Mouse (Mus musculus): ENCODE data around the gene Uqcrq. TPM values are rescaled to one million over a fixed set of nuclear protein-coding genes. Genes with fewer than 3 reads are reported as not detected.

Uqcrq gene
- polyA plus RNA-seq, 1 experiment from 2014 or later, result 564 TPM

DNA sequence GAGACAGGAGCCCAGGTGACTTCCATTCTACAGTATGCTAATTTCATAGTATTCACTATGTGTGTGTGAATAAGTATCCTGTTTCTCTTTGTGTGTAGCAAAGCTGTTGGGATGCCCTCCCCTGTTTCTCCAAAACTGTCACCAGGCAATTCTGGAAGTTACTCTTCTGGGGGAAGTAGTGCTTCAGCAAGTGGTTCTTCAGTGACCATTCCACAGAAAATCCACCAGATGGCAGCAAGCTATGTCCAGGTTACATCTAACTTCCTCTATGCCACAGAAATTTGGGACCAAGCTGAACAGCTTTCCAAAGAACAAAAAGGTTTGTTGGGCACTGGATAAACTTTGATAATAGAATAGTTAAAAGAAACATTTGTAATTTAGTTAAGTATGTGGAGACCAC lies 18.9 kb downstream of the Uqcrq start:
- Histone ChIP-seq H3K4me2 (replicated peaks; ENCODE audit: low read depth, low read length) (no peak overlapping the region), H3K9ac (ENCODE audit: low read depth, low read length) (no peak overlapping the region), H3K27me3 (ENCODE audit: control insufficient read depth, insufficient read depth, low read length) (no peaks in the 10 kb centered on the region), H3K4me1 (replicated peaks; ENCODE audit: control insufficient read depth, insufficient read depth, low read length) (no peaks in the 10 kb centered on the region), H3K9me3 (ENCODE audit: control insufficient read depth, low read length) (no peaks in the 10 kb centered on the region), H3K27ac (ENCODE audit: low read depth, low read length) (no peak overlapping the region), H3K36me3 (ENCODE audit: control insufficient read depth, insufficient read depth, low read length) (peaks cover 20% of the 10 kb centered on the region), H3K4me3 (ENCODE audit: low read depth, low read length) (no peak overlapping the region)
- ATAC-seq (ENCODE audit: low FRiP score) (no peak), DNase-seq (ENCODE audit: low spot score) (peak; percentile 18)

DNA sequence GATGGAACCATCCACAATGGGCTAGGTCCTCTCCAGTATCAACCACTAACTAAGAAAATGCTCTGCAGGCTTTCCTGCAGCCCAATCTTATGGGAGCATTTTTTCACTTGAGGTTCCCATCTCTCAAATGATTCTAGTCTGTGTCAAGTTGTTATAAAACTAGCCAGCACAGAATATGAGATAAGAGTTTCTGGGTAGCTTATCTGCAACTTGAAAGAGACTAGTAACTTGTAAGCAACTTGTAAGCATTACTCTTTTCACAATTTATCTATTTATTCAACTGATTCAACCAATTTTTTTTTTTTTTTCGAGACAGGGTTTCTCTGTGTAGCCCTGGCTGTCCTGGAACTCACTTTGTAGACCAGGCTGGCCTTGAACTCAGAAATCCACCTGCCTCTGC lies 27.0 kb downstream of the Uqcrq start:
- H3K9ac ChIP-seq (ENCODE audit: low read depth, low read length), result no peak overlapping the region
- no peaks in the 10 kb centered on the region for H3K27me3 ChIP-seq (ENCODE audit: control insufficient read depth, insufficient read depth, low read length)
- ATAC-seq (ENCODE audit: low FRiP score) (no peak), DNase-seq (ENCODE audit: low spot score) (no peak)
- H3K36me3 ChIP-seq (ENCODE audit: control insufficient read depth, insufficient read depth, low read length), result peaks cover 14% of the 10 kb centered on the region
- 95% methylated on average over 1 of the region's 1 CpGs for WGBS
- no peak overlapping the region for H3K4me3 ChIP-seq (ENCODE audit: low read depth, low read length)
- no peaks in the 10 kb centered on the region for H3K4me1 ChIP-seq (replicated peaks; ENCODE audit: control insufficient read depth, insufficient read depth, low read length)
- no peak overlapping the region for H3K27ac ChIP-seq (ENCODE audit: low read depth, low read length)
- H3K9me3 ChIP-seq (ENCODE audit: control insufficient read depth, low read length), result no peaks in the 10 kb centered on the region
- H3K4me2 ChIP-seq (replicated peaks; ENCODE audit: low read depth, low read length), result no peak overlapping the region

DNA sequence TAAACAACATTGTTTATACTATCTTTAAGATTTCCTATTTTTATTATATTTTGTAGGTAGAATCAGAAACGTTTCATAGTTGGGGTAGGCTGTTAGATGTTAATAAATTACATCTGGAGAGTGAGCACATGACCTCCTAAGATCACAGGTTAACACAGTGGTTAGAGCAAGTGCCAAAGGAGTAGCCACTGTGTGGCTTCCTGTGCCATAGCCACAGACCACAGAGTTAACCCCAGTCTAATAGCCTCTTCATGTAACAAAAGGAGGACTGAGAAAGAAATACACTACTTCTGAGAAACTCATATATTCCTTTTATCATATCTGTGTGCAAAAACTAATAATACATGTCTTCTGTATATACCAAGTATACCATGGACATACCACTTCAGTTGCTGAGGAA lies 36.8 kb downstream of the Uqcrq start:
- no peaks in the 10 kb centered on the region for H3K9me3 ChIP-seq (ENCODE audit: control insufficient read depth, low read length)
- 88% methylated on average over 1 of the region's 1 CpGs for WGBS
- no peak for ATAC-seq (ENCODE audit: low FRiP score)
- no peak overlapping the region for H3K9ac ChIP-seq (ENCODE audit: low read depth, low read length)
- no peaks in the 10 kb centered on the region for H3K27me3 ChIP-seq (ENCODE audit: control insufficient read depth, insufficient read depth, low read length)
- H3K27ac ChIP-seq (ENCODE audit: low read depth, low read length), result no peak overlapping the region
- H3K4me2 ChIP-seq (replicated peaks; ENCODE audit: low read depth, low read length), result no peak overlapping the region
- H3K36me3 ChIP-seq (ENCODE audit: control insufficient read depth, insufficient read depth, low read length), result 0 out of 2 replicates have a peak, but pooled peaks cover 3% of the 10 kb centered on the region
- H3K4me1 ChIP-seq (replicated peaks; ENCODE audit: control insufficient read depth, insufficient read depth, low read length), result no peaks in the 10 kb centered on the region
- DNase-seq (ENCODE audit: low spot score), result no peak
- H3K4me3 ChIP-seq (ENCODE audit: low read depth, low read length), result no peak overlapping the region

DNA sequence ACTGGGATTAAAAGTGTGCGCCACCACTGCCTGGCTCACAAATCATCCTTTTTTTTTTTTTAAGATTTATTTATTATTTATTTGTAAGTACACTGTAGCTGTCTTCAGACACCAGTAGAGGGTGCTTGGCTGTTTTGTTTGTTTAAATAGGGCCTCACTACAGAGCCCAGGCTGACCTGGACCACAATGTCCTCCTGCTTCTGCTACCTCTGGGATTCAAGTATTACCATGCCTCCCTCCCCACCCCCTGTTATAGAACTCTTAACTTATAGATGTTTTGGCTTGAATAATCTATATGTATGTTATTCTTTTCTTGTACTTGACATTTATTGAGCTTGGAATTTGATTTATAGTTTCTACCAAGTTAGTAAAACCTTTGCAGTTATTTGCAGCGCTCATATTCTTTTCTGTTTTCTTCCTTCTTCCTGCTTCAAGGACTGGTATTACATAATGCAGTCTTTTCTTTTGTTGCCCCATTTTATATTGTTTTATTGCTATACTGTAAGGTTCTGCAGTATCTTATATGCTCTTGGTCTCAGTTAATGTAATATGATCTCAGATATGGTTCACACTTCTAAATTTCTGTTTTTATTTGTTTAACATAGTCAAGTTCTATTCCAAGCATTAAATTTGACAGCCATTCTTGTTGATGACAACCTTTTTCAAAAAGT lies 46.7 kb downstream of the Uqcrq start:
- DNase-seq (ENCODE audit: low spot score) (no peak), ATAC-seq (ENCODE audit: low FRiP score) (no peak)
- no peaks in the 10 kb centered on the region for H3K4me1 ChIP-seq (replicated peaks; ENCODE audit: control insufficient read depth, insufficient read depth, low read length)
- no peak overlapping the region for H3K27ac ChIP-seq (ENCODE audit: low read depth, low read length)
- 97% methylated on average over 2 of the region's 2 CpGs for WGBS
- no peak overlapping the region for H3K4me3 ChIP-seq (ENCODE audit: low read depth, low read length)
- no peaks in the 10 kb centered on the region for H3K27me3 ChIP-seq (ENCODE audit: control insufficient read depth, insufficient read depth, low read length)
- H3K9ac ChIP-seq (ENCODE audit: low read depth, low read length), result no peak overlapping the region
- peaks cover 2% of the 10 kb centered on the region for H3K36me3 ChIP-seq (ENCODE audit: control insufficient read depth, insufficient read depth, low read length)
- no peak overlapping the region for H3K4me2 ChIP-seq (replicated peaks; ENCODE audit: low read depth, low read length)
- no peaks in the 10 kb centered on the region for H3K9me3 ChIP-seq (ENCODE audit: control insufficient read depth, low read length)

DNA sequence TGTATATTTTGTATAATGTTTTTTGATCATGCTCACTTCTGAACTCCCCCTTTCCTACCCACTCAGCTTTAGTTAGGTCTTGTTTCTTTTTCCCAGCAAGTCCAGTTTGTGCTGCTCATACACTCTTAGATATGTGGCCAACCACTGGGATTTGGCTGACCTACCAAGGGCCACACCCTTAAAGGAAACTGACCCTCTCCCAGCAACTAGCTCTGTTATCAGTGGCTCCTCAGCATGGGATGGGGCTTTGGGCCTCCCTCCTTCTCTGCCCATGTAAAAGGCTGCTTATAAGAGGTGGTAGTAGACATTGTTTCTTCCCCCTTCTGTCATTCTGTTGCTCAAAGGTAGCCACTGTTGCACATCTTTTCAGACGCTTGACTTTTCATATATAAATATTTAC lies 51.7 kb downstream of the Uqcrq start:
- H3K9me3 ChIP-seq (ENCODE audit: control insufficient read depth, low read length), result no peaks in the 10 kb centered on the region
- 88% methylated on average over 1 of the region's 1 CpGs for WGBS
- peaks cover 3% of the 10 kb centered on the region; the same call in 1 of the 2 replicates for H3K36me3 ChIP-seq (ENCODE audit: control insufficient read depth, insufficient read depth, low read length)
- no peak overlapping the region for H3K9ac ChIP-seq (ENCODE audit: low read depth, low read length)
- no peaks in the 10 kb centered on the region for H3K4me1 ChIP-seq (replicated peaks; ENCODE audit: control insufficient read depth, insufficient read depth, low read length)
- H3K4me3 ChIP-seq (ENCODE audit: low read depth, low read length), result no peak overlapping the region
- ATAC-seq (ENCODE audit: low FRiP score) (no peak), DNase-seq (ENCODE audit: low spot score) (no peak)
- H3K27ac ChIP-seq (ENCODE audit: low read depth, low read length), result no peak overlapping the region
- H3K27me3 ChIP-seq (ENCODE audit: control insufficient read depth, insufficient read depth, low read length), result no peaks in the 10 kb centered on the region
- no peak overlapping the region for H3K4me2 ChIP-seq (replicated peaks; ENCODE audit: low read depth, low read length)

Other genes with a start within 250 kb of the Uqcrq start
- gene Hspa4, start 130.4 kb downstream of the Uqcrq start, polyA plus RNA-seq (2014; fragmentation: Nextera tagmentation; extraction: Ambion mirVana), result 112 and 115 TPM in 2 replicates
- gene Zcchc10, start 106.2 kb downstream of the Uqcrq start, polyA plus RNA-seq (2014; fragmentation: Nextera tagmentation; extraction: Ambion mirVana), result 22.7 and 25.3 TPM in 2 replicates
- gene Aff4, start 80.0 kb downstream of the Uqcrq start, polyA plus RNA-seq (2014; fragmentation: Nextera tagmentation; extraction: Ambion mirVana), result 43.0 and 120 TPM in 2 replicates
- gene Leap2, start 7.7 kb downstream of the Uqcrq start, polyA plus RNA-seq (2014; fragmentation: Nextera tagmentation; extraction: Ambion mirVana), result 0.48 TPM in 1 of 2 replicates, not detected in the other
- gene Gdf9, start 192 bp upstream of the Uqcrq start, polyA plus RNA-seq (2014; fragmentation: Nextera tagmentation; extraction: Ambion mirVana), result 2.8 and 3.6 TPM in 2 replicates
- gene Gm10447, start 26.3 kb upstream of the Uqcrq start, polyA plus RNA-seq (2014; fragmentation: Nextera tagmentation; extraction: Ambion mirVana), result 0.19 TPM in 1 of 2 replicates, not detected in the other
- gene Shroom1, start 26.4 kb upstream of the Uqcrq start, polyA plus RNA-seq (2014; fragmentation: Nextera tagmentation; extraction: Ambion mirVana), result 2.1 and 2.9 TPM in 2 replicates
- gene Gm9837, start 39.6 kb upstream of the Uqcrq start, polyA plus RNA-seq (2014; fragmentation: Nextera tagmentation; extraction: Ambion mirVana), result not detected in 2 replicates
- not detected in 2 replicates for gene Gm9945, start 49.3 kb upstream of the Uqcrq start, polyA plus RNA-seq (2014; fragmentation: Nextera tagmentation; extraction: Ambion mirVana)
- 0.06 and 0.25 TPM in 2 replicates for gene Sowaha, start 49.4 kb upstream of the Uqcrq start, polyA plus RNA-seq (2014; fragmentation: Nextera tagmentation; extraction: Ambion mirVana)
- gene Sept8, start 88.4 kb upstream of the Uqcrq start, polyA plus RNA-seq (2014; fragmentation: Nextera tagmentation; extraction: Ambion mirVana), result 13.5 and 15.8 TPM in 2 replicates
- gene Kif3a, start 136.5 kb upstream of the Uqcrq start, polyA plus RNA-seq (2014; fragmentation: Nextera tagmentation; extraction: Ambion mirVana), result 106 and 118 TPM in 2 replicates
- 2.3 and 2.8 TPM in 2 replicates for gene Il4, start 187.8 kb upstream of the Uqcrq start, polyA plus RNA-seq (2014; fragmentation: Nextera tagmentation; extraction: Ambion mirVana)
- not detected in 2 replicates for gene Il13, start 203.9 kb upstream of the Uqcrq start, polyA plus RNA-seq (2014; fragmentation: Nextera tagmentation; extraction: Ambion mirVana)